Mouse (Mus musculus): ENCODE data around the gene Dot1l. TPM values are rescaled to one million over a fixed set of nuclear protein-coding genes. Genes with fewer than 3 reads are reported as not detected.
A peak's percentile ranks its signal among the peaks of the same experiment; 100 is the strongest.

The Dot1l gene
- polyA plus RNA-seq, 1 experiment from 2014 or later, result 22.7 TPM

GRCm38 (mm10) chr10:80755291-80756015 lies 447 bp downstream of the Dot1l start:
- DNase-seq (ENCODE audit: low spot score) (no peak), ATAC-seq (replicated peaks; ENCODE audit: low FRiP score, low TSS enrichment, low read depth) (no peak)
- H3K9me3 ChIP-seq (ENCODE audit: control insufficient read depth, low read length), result no peaks in the 10 kb centered on the region
- H3K4me2 ChIP-seq (ENCODE audit: low read length), result peak overlapping the region; percentile 100
- under 1% methylated on average over 75 of the region's 75 CpGs for WGBS
- H3K27me3 ChIP-seq (replicated peaks; ENCODE audit: control insufficient read depth, insufficient read depth, low read length), result no peaks in the 10 kb centered on the region
- peak overlapping the region; percentile 74 for H3K27ac ChIP-seq (ENCODE audit: low read depth)
- H3K36me3 ChIP-seq (ENCODE audit: control insufficient read depth, insufficient read depth, low read length), result no peaks in the 10 kb centered on the region
- H3K4me3 ChIP-seq (ENCODE audit: low read depth, low read length), result peak overlapping the region; percentile 93
- peak overlapping the region; percentile 95 for H3K9ac ChIP-seq (ENCODE audit: low read length)
- H3K4me1 ChIP-seq (replicated peaks; ENCODE audit: control insufficient read depth, insufficient read depth, low read length), result peaks cover 24% of the 10 kb centered on the region

DNA sequence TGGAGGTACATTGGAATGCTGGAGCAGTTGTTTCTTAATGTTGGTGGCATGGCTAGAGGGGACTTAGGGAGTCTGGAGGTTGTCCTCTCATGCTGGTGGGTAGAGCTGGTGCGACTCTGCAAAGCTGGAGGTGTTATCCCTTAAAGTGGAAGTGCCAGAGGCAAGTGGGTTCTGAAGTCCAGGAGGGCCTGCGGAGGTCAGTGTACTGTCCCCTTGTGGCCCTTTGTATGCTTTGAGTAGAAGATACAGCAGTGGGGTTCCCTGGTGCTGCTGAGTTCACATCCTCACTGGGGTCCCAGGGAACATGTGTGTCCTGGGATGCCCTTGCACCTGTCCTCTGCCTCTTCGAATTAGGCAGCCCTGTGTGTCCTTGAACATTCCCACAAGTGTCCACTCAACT lies 1.1 kb downstream of the Dot1l start:
- Histone ChIP-seq H3K27me3 (replicated peaks; ENCODE audit: control insufficient read depth, insufficient read depth, low read length) (no peaks in the 10 kb centered on the region), H3K4me1 (replicated peaks; ENCODE audit: control insufficient read depth, insufficient read depth, low read length) (peaks cover 29% of the 10 kb centered on the region), H3K4me3 (ENCODE audit: low read depth, low read length) (peak overlapping the region; percentile 93), H3K4me2 (ENCODE audit: low read length) (peak overlapping the region; percentile 100), H3K36me3 (ENCODE audit: control insufficient read depth, insufficient read depth, low read length) (no peaks in the 10 kb centered on the region), H3K27ac (ENCODE audit: low read depth) (no peak overlapping the region), H3K9ac (ENCODE audit: low read length) (peak overlapping the region; percentile 95), H3K9me3 (ENCODE audit: control insufficient read depth, low read length) (no peaks in the 10 kb centered on the region)
- ATAC-seq (replicated peaks; ENCODE audit: low FRiP score, low TSS enrichment, low read depth) (no peak), DNase-seq (ENCODE audit: low spot score) (no peak)
- 29% methylated on average over 3 of the region's 3 CpGs for WGBS

GRCm38 (mm10) chr10:80756509-80756908 lies 1.5 kb downstream of the Dot1l start:
- Histone ChIP-seq H3K9me3 (ENCODE audit: control insufficient read depth, low read length) (no peaks in the 10 kb centered on the region), H3K27ac (ENCODE audit: low read depth) (0 out of 2 replicates have a peak overlapping the region, but pooled peaks have one; percentile 6), H3K27me3 (replicated peaks; ENCODE audit: control insufficient read depth, insufficient read depth, low read length) (no peaks in the 10 kb centered on the region), H3K4me3 (ENCODE audit: low read depth, low read length) (peak overlapping the region; percentile 93), H3K4me1 (replicated peaks; ENCODE audit: control insufficient read depth, insufficient read depth, low read length) (peaks cover 33% of the 10 kb centered on the region), H3K4me2 (ENCODE audit: low read length) (peak overlapping the region; percentile 100), H3K36me3 (ENCODE audit: control insufficient read depth, insufficient read depth, low read length) (no peaks in the 10 kb centered on the region), H3K9ac (ENCODE audit: low read length) (peak overlapping the region; percentile 95)
- DNase-seq (ENCODE audit: low spot score), result no peak
- ATAC-seq (replicated peaks; ENCODE audit: low FRiP score, low TSS enrichment, low read depth), result no peak
- 83% methylated on average over 2 of the region's 2 CpGs for WGBS

GRCm38 (mm10) chr10:80756967-80757366 lies 2.0 kb downstream of the Dot1l start:
- Histone ChIP-seq H3K36me3 (ENCODE audit: control insufficient read depth, insufficient read depth, low read length) (no peaks in the 10 kb centered on the region), H3K9me3 (ENCODE audit: control insufficient read depth, low read length) (no peaks in the 10 kb centered on the region), H3K27ac (ENCODE audit: low read depth) (peak overlapping the region; percentile 6; the same call in 1 of the 2 replicates), H3K4me1 (replicated peaks; ENCODE audit: control insufficient read depth, insufficient read depth, low read length) (peaks cover 33% of the 10 kb centered on the region), H3K4me3 (ENCODE audit: low read depth, low read length) (0 out of 2 replicates have a peak overlapping the region, but pooled peaks have one; percentile 93), H3K4me2 (ENCODE audit: low read length) (peak overlapping the region; percentile 100), H3K27me3 (replicated peaks; ENCODE audit: control insufficient read depth, insufficient read depth, low read length) (no peaks in the 10 kb centered on the region), H3K9ac (ENCODE audit: low read length) (no peak overlapping the region; the same call in 1 of the 2 replicates)
- DNase-seq (ENCODE audit: low spot score) (no peak), ATAC-seq (replicated peaks; ENCODE audit: low FRiP score, low TSS enrichment, low read depth) (no peak)
- WGBS, result 66% methylated on average over 4 of the region's 4 CpGs

- H3K4me1 ChIP-seq (replicated peaks; ENCODE audit: control insufficient read depth, insufficient read depth, low read length), result peaks cover 27% of the 10 kb centered on the region
- ATAC-seq (replicated peaks; ENCODE audit: low FRiP score, low TSS enrichment, low read depth) (no peak), DNase-seq (ENCODE audit: low spot score) (peak; percentile 72)
- H3K4me2 ChIP-seq (ENCODE audit: low read length), result no peak overlapping the region
- H3K9ac ChIP-seq (ENCODE audit: low read length), result no peak overlapping the region
- WGBS, result 39% methylated on average over 5 of the region's 5 CpGs
- H3K27me3 ChIP-seq (replicated peaks; ENCODE audit: control insufficient read depth, insufficient read depth, low read length), result no peaks in the 10 kb centered on the region
- no peak overlapping the region for H3K4me3 ChIP-seq (ENCODE audit: low read depth, low read length)
- H3K36me3 ChIP-seq (ENCODE audit: control insufficient read depth, insufficient read depth, low read length), result peaks cover under 1% of the 10 kb centered on the region; the same call in 1 of the 2 replicates
- H3K27ac ChIP-seq (ENCODE audit: low read depth), result no peak overlapping the region
- H3K9me3 ChIP-seq (ENCODE audit: control insufficient read depth, low read length), result no peaks in the 10 kb centered on the region
These were observed 2.7 kb downstream of the Dot1l start for GRCm38 (mm10) chr10:80757717-80758116.

GRCm38 (mm10) chr10:80758651-80759050 lies 3.6 kb downstream of the Dot1l start:
- ATAC-seq (replicated peaks; ENCODE audit: low FRiP score, low TSS enrichment, low read depth) (no peak), DNase-seq (ENCODE audit: low spot score) (no peak)
- 84% methylated on average over 7 of the region's 7 CpGs for WGBS
- Histone ChIP-seq H3K9me3 (ENCODE audit: control insufficient read depth, low read length) (no peaks in the 10 kb centered on the region), H3K9ac (ENCODE audit: low read length) (no peak overlapping the region), H3K4me2 (ENCODE audit: low read length) (no peak overlapping the region), H3K36me3 (ENCODE audit: control insufficient read depth, insufficient read depth, low read length) (peaks cover 3% of the 10 kb centered on the region; the same call in 1 of the 2 replicates), H3K27me3 (replicated peaks; ENCODE audit: control insufficient read depth, insufficient read depth, low read length) (no peaks in the 10 kb centered on the region), H3K4me1 (replicated peaks; ENCODE audit: control insufficient read depth, insufficient read depth, low read length) (peaks cover 27% of the 10 kb centered on the region), H3K27ac (ENCODE audit: low read depth) (no peak overlapping the region), H3K4me3 (ENCODE audit: low read depth, low read length) (no peak overlapping the region)

DNA sequence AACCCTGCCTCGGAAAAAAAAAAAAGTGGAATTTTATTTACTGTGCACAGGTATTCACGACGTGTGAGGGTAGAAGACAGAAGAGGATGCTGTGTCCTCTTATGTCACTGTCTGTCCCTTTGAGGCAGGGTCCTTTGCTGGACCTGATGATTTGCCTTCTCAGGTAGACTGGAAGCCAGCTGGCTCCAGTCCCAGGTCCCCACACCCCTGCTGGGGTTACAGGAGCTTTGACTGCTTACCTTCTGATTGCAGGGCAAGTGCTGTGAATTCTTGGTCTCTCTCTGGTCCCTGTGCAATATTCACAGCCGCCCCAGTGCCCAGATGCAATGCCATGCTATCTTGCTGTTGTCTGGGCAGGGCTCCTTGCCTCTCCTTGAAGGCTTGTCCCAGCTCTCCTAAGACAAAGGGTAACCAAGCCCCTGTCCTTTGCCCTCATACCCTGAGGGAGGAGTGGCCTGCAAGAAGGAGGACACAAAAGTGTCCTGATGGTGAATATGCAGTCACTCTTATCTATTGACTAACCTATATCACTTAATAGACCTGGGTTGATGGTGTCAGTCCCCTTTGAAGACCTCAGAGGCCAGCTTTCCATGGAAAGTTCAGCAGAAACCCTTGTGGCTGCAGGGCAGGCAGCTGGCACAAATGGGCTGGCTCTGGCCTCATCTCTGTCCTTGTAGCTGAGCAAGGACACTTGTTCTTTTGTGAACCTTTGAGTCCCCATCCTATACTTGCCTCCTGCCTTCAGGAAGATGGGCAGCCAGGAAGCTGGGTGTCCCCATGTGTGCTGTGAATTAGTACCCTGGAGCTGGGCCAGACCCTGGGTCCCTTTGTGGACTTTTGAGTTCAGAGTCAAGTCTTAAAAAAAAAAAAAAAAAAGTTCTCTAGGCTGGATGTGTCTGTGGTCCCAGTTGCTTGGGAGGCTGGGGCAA lies 5.9 kb downstream of the Dot1l start:
- Histone ChIP-seq H3K9me3 (ENCODE audit: control insufficient read depth, low read length) (no peaks in the 10 kb centered on the region), H3K27me3 (replicated peaks; ENCODE audit: control insufficient read depth, insufficient read depth, low read length) (no peaks in the 10 kb centered on the region), H3K4me2 (ENCODE audit: low read length) (no peak overlapping the region), H3K36me3 (ENCODE audit: control insufficient read depth, insufficient read depth, low read length) (peaks cover 14% of the 10 kb centered on the region; the same call in 1 of the 2 replicates), H3K9ac (ENCODE audit: low read length) (no peak overlapping the region), H3K27ac (ENCODE audit: low read depth) (no peak overlapping the region), H3K4me1 (replicated peaks; ENCODE audit: control insufficient read depth, insufficient read depth, low read length) (peaks cover 27% of the 10 kb centered on the region), H3K4me3 (ENCODE audit: low read depth, low read length) (no peak overlapping the region)
- 81% methylated on average over 4 of the region's 4 CpGs for WGBS
- DNase-seq (ENCODE audit: low spot score) (no peak), ATAC-seq (replicated peaks; ENCODE audit: low FRiP score, low TSS enrichment, low read depth) (no peak)

GRCm38 (mm10) chr10:80761821-80762220 lies 6.8 kb downstream of the Dot1l start:
- 65% methylated on average over 3 of the region's 3 CpGs for WGBS
- H3K27ac ChIP-seq (ENCODE audit: low read depth), result no peak overlapping the region
- H3K9ac ChIP-seq (ENCODE audit: low read length), result no peak overlapping the region
- H3K36me3 ChIP-seq (ENCODE audit: control insufficient read depth, insufficient read depth, low read length), result peaks cover 23% of the 10 kb centered on the region
- no peaks in the 10 kb centered on the region for H3K9me3 ChIP-seq (ENCODE audit: control insufficient read depth, low read length)
- H3K4me1 ChIP-seq (replicated peaks; ENCODE audit: control insufficient read depth, insufficient read depth, low read length), result peaks cover 17% of the 10 kb centered on the region
- H3K4me3 ChIP-seq (ENCODE audit: low read depth, low read length), result no peak overlapping the region
- H3K27me3 ChIP-seq (replicated peaks; ENCODE audit: control insufficient read depth, insufficient read depth, low read length), result no peaks in the 10 kb centered on the region
- no peak for ATAC-seq (replicated peaks; ENCODE audit: low FRiP score, low TSS enrichment, low read depth)
- H3K4me2 ChIP-seq (ENCODE audit: low read length), result no peak overlapping the region
- no peak for DNase-seq (ENCODE audit: low spot score)
